Mouse (Mus musculus) heart, adult 2 months (tissue): ENCODE measurements around the gene Gdf15. TPM values are rescaled to one million over a fixed set of nuclear protein-coding genes. Genes with fewer than 3 reads are reported as not detected.
A peak's percentile ranks its signal among the peaks of the same experiment; 100 is the strongest.

Source experiments
- DNase-seq, 2 experiments: peaks; one replicate each; pipeline ENCODE4 v3.0.0; 2021
- H3K27ac ChIP-seq: fragments of 200-600 bp; 2 replicates; pipeline ENCODE4 v1.8.1; 2022
- H3K27me3 ChIP-seq: fragments of 200-500 bp; 2 replicates; pipeline ENCODE4 v1.6.1; 2012; ENCODE audit warnings: mild to moderate bottlenecking, low read length, inconsistent platforms, mixed read lengths; ENCODE audit not compliant: control insufficient read depth, insufficient read depth
- H3K36me3 ChIP-seq: fragments of 200-500 bp; 2 replicates; pipeline ENCODE4 v1.6.1; 2012; ENCODE audit warnings: low read length, inconsistent platforms; ENCODE audit not compliant: control insufficient read depth, insufficient read depth
- H3K4me1 ChIP-seq: fragments of 200-500 bp; 2 replicates; pipeline ENCODE4 v1.6.1; 2011; ENCODE audit warnings: low read length; ENCODE audit not compliant: control insufficient read depth, insufficient read depth
- H3K4me3 ChIP-seq: fragments of 200-600 bp; 2 replicates; pipeline ENCODE4 v1.8.1; 2022
- H3K79me2 ChIP-seq: fragments of 200-500 bp; replicated peaks from 2 replicates; pipeline ENCODE4 v1.6.1; 2012; ENCODE audit warnings: mild to moderate bottlenecking, inconsistent platforms, low read length, moderate library complexity, mixed read lengths; ENCODE audit not compliant: control insufficient read depth, insufficient read depth
- H3K9ac ChIP-seq: fragments of 200-500 bp; 2 replicates; pipeline ENCODE4 v1.6.1; 2012; ENCODE audit warnings: low read depth, mild to moderate bottlenecking, control low read depth, inconsistent platforms, low read length, mixed read lengths
- CTCF ChIP-seq: fragments of 200-600 bp; IDR thresholded peaks from 2 replicates; pipeline ENCODE4 v1.8.1; 2022; ENCODE audit warnings: antibody characterized with exemption, mild to moderate bottlenecking, moderate library complexity
- EP300 ChIP-seq: fragments of 200-500 bp; IDR thresholded peaks from 2 replicates; pipeline ENCODE4 v1.6.1; 2011; ENCODE audit warnings: low read depth, low read length, control low read depth; ENCODE audit not compliant: insufficient read depth
- POLR2A ChIP-seq: fragments of 200-500 bp; IDR thresholded peaks from 2 replicates; pipeline ENCODE4 v1.6.1; 2011; ENCODE audit warnings: mild to moderate bottlenecking, low read depth, low read length, control low read depth; ENCODE audit not compliant: insufficient read depth
- WGBS: fragments of 180-500 bp; shearing (Covaris S2); methylation state at CpG from one replicate; pipeline ENCODE4 v1.1.7; 2018; 5-methylcytosine and 5-hydroxymethylcytosine counted together
- intact Hi-C: fragments of 180-260 bp; cut with DNase I; formaldehyde crosslinking; loops from one replicate; pipeline ENCODE4 v1.15.1; 2025
- polyA plus RNA-seq: library from polyadenylated mRNA; depleted of rRNA; stranded (reverse); fragments of >200 nt; gene quantifications from 2 replicates; pipeline ENCODE4 v1.2.3, GENCODE M21; 2012
- total RNA-seq, 2 experiments: library from RNA; stranded (reverse); gene quantifications; 2 replicates each; pipeline ENCODE4 v1.2.3; 2021

Gdf15 gene
- total and polyA plus RNA-seq, 3 experiments = 1.1 to 3.8 (median 2.0) TPM

- peak overlapping the region; percentile 83 for H3K27ac ChIP-seq
- intact Hi-C loops = loop anchor here (1.0 to 2.0 kb wide), 3 partner anchors 17 to 71 kb away; no protein-coding TSS in a partner anchor
- H3K27me3 ChIP-seq = no peaks in the 10 kb centered on the region
- peak overlapping the region; percentile 71 for H3K9ac ChIP-seq
- H3K79me2 ChIP-seq = no peaks in the 10 kb centered on the region
- TF ChIP-seq EP300 = peak; percentile 90; the same call in 1 of the 2 replicates
- peak; percentile 35 for TF ChIP-seq POLR2A
- peak; percentile 99 for TF ChIP-seq CTCF
- H3K36me3 ChIP-seq = no peaks in the 10 kb centered on the region
- H3K4me3 ChIP-seq = peak overlapping the region; percentile 76
- WGBS = 2% methylated on average over 60 of the region's 60 CpGs
- DNase-seq = peak; percentile 92 to 95
- peaks cover 11% of the 10 kb centered on the region for H3K4me1 ChIP-seq
Observed at GRCm38 (mm10) chr8:70629574-70630531, 2.4 kb downstream of the Gdf15 start.

GRCm38 (mm10) chr8:70628986-70629490, 3.2 kb downstream of the Gdf15 start:
- Histone ChIP-seq H3K79me2 (no peaks in the 10 kb centered on the region), H3K9ac (no peak overlapping the region), H3K36me3 (no peaks in the 10 kb centered on the region), H3K27ac (no peak overlapping the region; the same call in 1 of the 2 replicates), H3K27me3 (no peaks in the 10 kb centered on the region), H3K4me3 (peak overlapping the region; percentile 76), H3K4me1 (peaks cover 6% of the 10 kb centered on the region)
- no peak for DNase-seq
- intact Hi-C loops = loop anchor here (1.0 to 2.0 kb wide), 3 partner anchors 16 to 72 kb away; no protein-coding TSS in a partner anchor
- no peak for TF ChIP-seq EP300
- no peak for TF ChIP-seq POLR2A
- no peak for TF ChIP-seq CTCF
- 65% methylated on average over 7 of the region's 7 CpGs for WGBS

- intact Hi-C loops = no loop called here
- H3K4me3 ChIP-seq = no peak overlapping the region
- H3K79me2 ChIP-seq = no peaks in the 10 kb centered on the region
- TF ChIP-seq POLR2A (no peak), CTCF (no peak), EP300 (no peak)
- H3K36me3 ChIP-seq = no peaks in the 10 kb centered on the region
- no peak for DNase-seq
- no peak overlapping the region for H3K27ac ChIP-seq
- peaks cover 4% of the 10 kb centered on the region; the same call in 1 of the 2 replicates for H3K4me1 ChIP-seq
- H3K9ac ChIP-seq = no peak overlapping the region
- WGBS = 70% methylated on average over 5 of the region's 5 CpGs
- no peaks in the 10 kb centered on the region for H3K27me3 ChIP-seq
Observed at GRCm38 (mm10) chr8:70627041-70627440, 5.2 kb downstream of the Gdf15 start.

- H3K36me3 ChIP-seq = no peaks in the 10 kb centered on the region
- no peaks in the 10 kb centered on the region for H3K79me2 ChIP-seq
- intact Hi-C loops = no loop called here
- H3K27me3 ChIP-seq = no peaks in the 10 kb centered on the region
- TF ChIP-seq CTCF (peak; percentile 79), POLR2A (no peak), EP300 (0 out of 2 replicates have a peak, but pooled peaks have one; percentile 30)
- WGBS = 5% methylated on average over 5 of the region's 5 CpGs
- no peak overlapping the region for H3K27ac ChIP-seq
- H3K4me1 ChIP-seq = peaks cover 1% of the 10 kb centered on the region; the same call in 1 of the 2 replicates
- peak; percentile 58 to 70 for DNase-seq
- H3K4me3 ChIP-seq = no peak overlapping the region
- H3K9ac ChIP-seq = no peak overlapping the region
Observed at GRCm38 (mm10) chr8:70625104-70625503, 7.2 kb downstream of the Gdf15 start.

GRCm38 (mm10) chr8:70622220-70622619, 10.0 kb downstream of the Gdf15 start:
- no peak for DNase-seq
- whole genome bisulfite sequencing = 57% methylated on average over 3 of the region's 3 CpGs
- no peak for TF ChIP-seq CTCF
- no peak for TF ChIP-seq POLR2A
- TF ChIP-seq EP300 = no peak
- H3K4me3 ChIP-seq = no peak overlapping the region
- intact Hi-C loops = no loop called here
- H3K9ac ChIP-seq = no peak overlapping the region
- no peaks in the 10 kb centered on the region for H3K36me3 ChIP-seq
- no peaks in the 10 kb centered on the region; the same call in 1 of the 2 replicates for H3K4me1 ChIP-seq
- no peaks in the 10 kb centered on the region for H3K79me2 ChIP-seq
- no peaks in the 10 kb centered on the region for H3K27me3 ChIP-seq
- H3K27ac ChIP-seq = no peak overlapping the region
